Comparison of ENCODE assay signal across 14 mouse cellular contexts in genomic region chrX:11720517-11720916, GRCm38 (mm10).
DNase-seq lines count a peak whose midpoint lies in the region; ATAC-seq and TF ChIP-seq lines count a peak whose summit lies in the region.
"Had no signal": no experiment of that assay in that cellular context is flagged by ENCODE, and none has a peak within 500 bp of the region (broad histone marks: within the 10 kb centered on the region; RNA-seq: fewer than 3 reads in every experiment).

No protein-coding gene starts in this region.

- no peak for TF ChIP-seq POLR2A in liver, adult 2 months (IDR thresholded peaks at IDR 0.05; ENCODE audit: extremely low read depth, insufficient read depth, low read length)

- no peaks in the 10 kb centered on the region for H3K36me3 ChIP-seq in liver, adult 2 months (ENCODE audit: control insufficient read depth, insufficient read depth, low read length)
- H3K36me3 ChIP-seq in heart, postnatal 0 days (replicated peaks; ENCODE audit: control insufficient read depth, insufficient read depth, low read length), result no peaks in the 10 kb centered on the region
- no peaks in the 10 kb centered on the region for H3K36me3 ChIP-seq in hindbrain, embryonic 16.5 days (ENCODE audit: control insufficient read depth, insufficient read depth, low read length)
- H3K36me3 ChIP-seq: forebrain, embryonic 10.5 days; heart, embryonic 13.5 days; liver, embryonic 13.5 days; midbrain, embryonic 12.5 days; neural tube, embryonic 13.5 days had no signal

- DNase-seq in adrenal gland, adult (ENCODE audit: inconsistent age in 2 of 2, low spot score in 1 of 2), result peak; percentile 38 to 54
- DNase-seq in adrenal gland, adult 8-10 months, result no peak
- DNase-seq in liver, adult 2 months (ENCODE audit: extremely low read depth, low read depth, low spot score), result peak; percentile 5
- DNase-seq in liver, result no peak
- DNase-seq in heart, postnatal 0 days (ENCODE audit: low spot score), result peak; percentile 24
- DNase-seq in lung, postnatal 10 days, result peak; percentile 56
- DNase-seq in right cerebral cortex, postnatal 4 days, result no peak
- DNase-seq: liver, embryonic 13.5 days; thymus, postnatal 14 days had no signal

- H3K9me3 ChIP-seq in heart, postnatal 0 days (replicated peaks; ENCODE audit: control insufficient read depth, low read length), result no peaks in the 10 kb centered on the region
- H3K9me3 ChIP-seq in hindbrain, embryonic 16.5 days (ENCODE audit: control insufficient read depth, low read length), result no peaks in the 10 kb centered on the region; the same call in 1 of the 2 replicates
- H3K9me3 ChIP-seq: forebrain, embryonic 10.5 days; heart, embryonic 13.5 days; liver, embryonic 13.5 days; midbrain, embryonic 12.5 days; neural tube, embryonic 13.5 days had no signal

- peaks cover 2% of the 10 kb centered on the region; the same call in 1 of the 2 replicates for H3K4me1 ChIP-seq in liver, adult 2 months (ENCODE audit: control insufficient read depth, insufficient read depth, low read length)
- no peaks in the 10 kb centered on the region for H3K4me1 ChIP-seq in heart, postnatal 0 days (ENCODE audit: control insufficient read depth, insufficient read depth)
- H3K4me1 ChIP-seq in hindbrain, embryonic 16.5 days (ENCODE audit: control insufficient read depth, insufficient read depth, low read depth, low read length), result no peaks in the 10 kb centered on the region
- H3K4me1 ChIP-seq: liver, embryonic 13.5 days; midbrain, embryonic 12.5 days; neural tube, embryonic 13.5 days had no signal

- no peaks in the 10 kb centered on the region for H3K79me2 ChIP-seq in liver, adult 2 months (ENCODE audit: control insufficient read depth, insufficient read depth, low read length)

- no peak overlapping the region for H3K27ac ChIP-seq in liver, adult 2 months (replicated peaks; ENCODE audit: insufficient read depth, low read depth, low read length)
- no peak overlapping the region for H3K27ac ChIP-seq in heart, postnatal 0 days (ENCODE audit: low read depth)
- no peak overlapping the region for H3K27ac ChIP-seq in hindbrain, embryonic 16.5 days (ENCODE audit: low read depth, low read length)
- H3K27ac ChIP-seq: forebrain, embryonic 10.5 days; heart, embryonic 13.5 days; liver, embryonic 13.5 days; midbrain, embryonic 12.5 days; neural tube, embryonic 13.5 days had no signal

- ATAC-seq in heart, postnatal 0 days (ENCODE audit: insufficient read depth, low read depth), result no peak
- ATAC-seq in hindbrain, embryonic 16.5 days, result no peak

- no peak overlapping the region for H3K4me2 ChIP-seq in heart, postnatal 0 days (ENCODE audit: low read depth, low read length)
- H3K4me2 ChIP-seq in hindbrain, embryonic 16.5 days (ENCODE audit: low read length), result no peak overlapping the region
- H3K4me2 ChIP-seq: heart, embryonic 13.5 days; liver, embryonic 13.5 days; midbrain, embryonic 12.5 days; neural tube, embryonic 13.5 days had no signal

- WGBS in liver, adult 2 months, result 76% methylated on average over 7 of the region's 7 CpGs
- 61% methylated on average over 7 of the region's 7 CpGs for WGBS in heart, postnatal 0 days
- 80% methylated on average over 7 of the region's 7 CpGs for WGBS in hindbrain, embryonic 16.5 days

- no peak for TF ChIP-seq CTCF in liver, adult 2 months (IDR thresholded peaks at IDR 0.05; ENCODE audit: low read depth, low read length)
- TF ChIP-seq CTCF in heart, postnatal 0 days (IDR thresholded peaks at IDR 0.05; ENCODE audit: low read depth), result no peak

- H3K9ac ChIP-seq in liver, adult 2 months (ENCODE audit: low read depth, low read length), result no peak overlapping the region
- H3K9ac ChIP-seq in heart, postnatal 0 days (replicated peaks; ENCODE audit: low read depth, low read length), result no peak overlapping the region
- no peak overlapping the region for H3K9ac ChIP-seq in hindbrain, embryonic 16.5 days (ENCODE audit: low read depth, low read length)
- H3K9ac ChIP-seq: heart, embryonic 13.5 days; liver, embryonic 13.5 days; midbrain, embryonic 12.5 days; neural tube, embryonic 13.5 days had no signal

- no peaks in the 10 kb centered on the region for H3K27me3 ChIP-seq in liver, adult 2 months (ENCODE audit: control insufficient read depth, insufficient read depth, low read length)
- H3K27me3 ChIP-seq in heart, postnatal 0 days (ENCODE audit: control insufficient read depth, insufficient read depth, low read length), result no peaks in the 10 kb centered on the region
- H3K27me3 ChIP-seq in hindbrain, embryonic 16.5 days (replicated peaks; ENCODE audit: control insufficient read depth, insufficient read depth, low read length), result no peaks in the 10 kb centered on the region
- H3K27me3 ChIP-seq: liver, embryonic 13.5 days had no signal

- H3K4me3 ChIP-seq in liver, adult 2 months (ENCODE audit: insufficient read depth, low read depth, low read length), result no peak overlapping the region
- no peak overlapping the region for H3K4me3 ChIP-seq in heart, postnatal 0 days (ENCODE audit: low read depth, low read length)
- no peak overlapping the region for H3K4me3 ChIP-seq in hindbrain, embryonic 16.5 days (ENCODE audit: low read length)
- H3K4me3 ChIP-seq: forebrain, embryonic 10.5 days; heart, embryonic 13.5 days; liver, embryonic 13.5 days; midbrain, embryonic 12.5 days; neural tube, embryonic 13.5 days had no signal

- no peak for TF ChIP-seq EP300 in heart, postnatal 0 days (IDR thresholded peaks at IDR 0.05; ENCODE audit: low read depth)

Comparison
In these comparisons a context has a peak if more than half of its experiments do, and no peak if none do; other contexts are left out.
1. DNase-seq: peak in adrenal gland, adult (2 of 2), liver, adult 2 months (single experiment), heart, postnatal 0 days (single experiment) and lung, postnatal 10 days (single experiment); none in adrenal gland, adult 8-10 months (single experiment), liver (single experiment) and right cerebral cortex, postnatal 4 days (single experiment).